Mouse (Mus musculus) skeletal muscle tissue, adult 2 months (tissue): ENCODE measurements around the gene Mettl26.

Experiments used
- DNase-seq: peaks from one replicate; pipeline ENCODE4 v3.0.0-alpha.2; 2012; ENCODE audit warnings: low read depth, low spot score

Gene Mettl26

DNA sequence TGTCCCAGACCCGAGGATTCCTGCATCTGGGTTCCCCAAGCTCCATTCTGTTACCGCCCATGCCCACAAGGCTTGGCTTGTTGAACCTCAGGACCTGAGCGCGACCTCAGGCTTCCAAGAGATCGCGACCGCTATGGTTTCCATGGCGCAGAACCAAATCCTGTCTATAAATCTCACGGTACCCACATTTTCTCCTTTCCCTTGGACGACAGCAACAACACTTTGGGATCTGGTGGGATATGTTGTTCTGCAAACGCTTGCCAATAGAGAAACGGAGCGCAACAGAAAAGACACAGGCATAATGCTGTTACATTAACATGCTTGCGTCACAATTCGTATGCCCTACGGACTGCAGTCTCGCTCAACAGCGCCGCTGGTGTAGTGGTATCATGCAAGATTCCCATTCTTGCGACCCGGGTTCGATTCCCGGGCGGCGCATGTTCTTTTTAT lies at the start of gene Mettl26:
Gene Mettl26, plus strand, starts transcription at position 354 of the 450 bp plus-strand sequence.
- DNase-seq, result peak; percentile 91

DNA sequence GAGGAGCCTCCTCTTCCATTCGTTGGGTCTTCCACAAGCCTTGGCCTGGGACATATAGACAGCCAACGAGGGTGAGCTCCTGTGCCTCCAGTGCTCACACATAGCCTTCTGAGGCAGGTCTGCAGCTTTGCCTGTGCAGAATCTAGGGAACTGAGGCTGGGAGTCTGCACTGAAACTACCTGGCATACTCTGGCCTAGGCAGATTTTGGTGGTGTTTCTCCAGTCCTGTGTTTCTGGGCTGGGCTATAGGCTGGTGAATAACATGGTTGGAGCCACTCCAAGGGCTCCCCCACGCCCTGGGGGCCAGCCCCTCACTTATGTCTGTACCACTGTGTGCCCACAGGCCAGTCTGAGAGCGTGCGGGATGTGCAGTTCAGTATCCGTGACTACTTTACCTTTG lies 49.6 kb upstream of the Mettl26 start:
- DNase-seq, result no peak

DNA sequence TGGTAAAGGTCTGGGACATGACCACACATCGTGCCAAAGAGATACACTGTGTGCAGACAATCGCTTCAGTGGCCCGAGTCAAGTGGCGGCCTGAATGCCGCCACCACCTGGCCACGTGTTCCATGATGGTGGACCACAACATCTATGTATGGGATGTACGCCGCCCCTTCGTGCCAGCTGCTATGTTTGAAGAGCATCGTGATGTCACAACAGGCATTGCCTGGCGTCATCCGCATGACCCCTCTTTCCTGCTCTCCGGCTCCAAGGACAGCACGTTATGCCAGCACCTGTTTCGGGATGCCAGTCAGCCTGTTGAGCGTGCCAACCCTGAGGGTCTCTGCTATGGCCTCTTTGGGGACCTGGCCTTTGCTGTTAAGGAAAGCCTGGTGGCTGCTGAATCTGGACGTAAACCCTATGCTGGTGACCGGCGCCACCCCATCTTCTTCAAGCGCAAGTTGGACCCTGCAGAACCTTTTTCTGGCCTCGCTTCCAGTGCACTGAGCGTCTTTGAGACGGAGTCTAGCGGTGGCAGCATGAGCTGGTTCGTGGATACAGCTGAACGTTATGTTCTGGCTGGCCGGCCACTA lies 48.8 kb upstream of the Mettl26 start:
- no peak for DNase-seq

GRCm38 (mm10) chr17:25827011-25827410 lies 47.9 kb upstream of the Mettl26 start:
- DNase-seq, result no peak

GRCm38 (mm10) chr17:25827546-25828222 lies 47.2 kb upstream of the Mettl26 start:
- DNase-seq, result no peak

DNA sequence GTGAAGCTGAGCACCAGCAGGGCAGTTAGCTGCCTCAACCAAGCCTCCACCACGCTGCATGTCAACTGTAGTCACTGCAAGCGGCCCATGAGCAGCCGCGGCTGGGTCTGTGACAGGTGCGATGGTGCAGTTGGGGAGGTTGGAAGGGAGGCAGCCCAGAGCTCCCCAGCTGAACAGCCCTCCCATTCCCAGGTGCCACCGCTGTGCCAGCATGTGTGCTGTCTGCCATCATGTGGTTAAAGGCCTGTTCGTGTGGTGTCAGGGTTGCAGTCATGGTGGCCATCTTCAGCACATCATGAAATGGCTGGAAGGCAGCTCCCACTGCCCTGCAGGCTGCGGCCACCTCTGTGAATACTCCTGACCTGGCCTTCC lies 46.7 kb upstream of the Mettl26 start:
- no peak for DNase-seq

- peak; percentile 75 for DNase-seq
Observed at GRCm38 (mm10) chr17:25828712-25829557, 45.9 kb upstream of the Mettl26 start, which contains the start of gene Jmjd8. Gene Jmjd8, plus strand, starts transcription at chr17:25828867.

GRCm38 (mm10) chr17:25829558-25830017 lies 45.3 kb upstream of the Mettl26 start:
- DNase-seq, result no peak

GRCm38 (mm10) chr17:25830200-25830753 lies 44.6 kb upstream of the Mettl26 start:
- DNase-seq, result no peak

DNA sequence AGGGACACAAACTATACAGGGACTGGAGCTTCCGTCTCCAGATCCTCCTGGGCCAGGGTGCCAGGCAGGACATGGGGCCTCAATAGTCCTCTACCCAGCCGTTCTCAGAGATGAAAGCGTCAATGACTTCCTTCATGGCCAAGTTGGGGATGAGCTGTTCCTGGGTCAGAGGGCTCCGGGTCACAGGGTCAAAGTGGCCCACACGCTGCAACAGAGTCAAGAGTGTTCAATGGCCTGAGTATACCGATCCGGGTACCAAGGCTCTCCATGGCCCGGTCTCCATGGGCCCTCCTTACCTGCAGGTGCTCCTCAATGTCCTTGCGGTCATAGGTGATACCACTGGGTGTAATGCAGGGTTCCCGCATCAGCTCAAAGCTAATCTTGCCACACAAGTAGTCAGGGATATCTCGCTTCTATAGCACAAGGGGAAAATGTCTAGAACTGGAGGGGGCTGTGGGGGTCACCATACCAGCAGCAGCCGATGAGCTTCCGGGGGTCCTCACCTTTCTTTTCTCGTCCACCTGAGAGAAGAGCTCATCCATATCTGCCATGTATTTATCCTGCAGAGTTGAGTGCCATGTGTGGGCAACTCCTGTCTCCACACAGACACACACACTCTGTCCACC lies 44.0 kb upstream of the Mettl26 start:
- no peak for DNase-seq

GRCm38 (mm10) chr17:25831451-25832281 lies 43.2 kb upstream of the Mettl26 start:
- DNase-seq, result no peak

DNA sequence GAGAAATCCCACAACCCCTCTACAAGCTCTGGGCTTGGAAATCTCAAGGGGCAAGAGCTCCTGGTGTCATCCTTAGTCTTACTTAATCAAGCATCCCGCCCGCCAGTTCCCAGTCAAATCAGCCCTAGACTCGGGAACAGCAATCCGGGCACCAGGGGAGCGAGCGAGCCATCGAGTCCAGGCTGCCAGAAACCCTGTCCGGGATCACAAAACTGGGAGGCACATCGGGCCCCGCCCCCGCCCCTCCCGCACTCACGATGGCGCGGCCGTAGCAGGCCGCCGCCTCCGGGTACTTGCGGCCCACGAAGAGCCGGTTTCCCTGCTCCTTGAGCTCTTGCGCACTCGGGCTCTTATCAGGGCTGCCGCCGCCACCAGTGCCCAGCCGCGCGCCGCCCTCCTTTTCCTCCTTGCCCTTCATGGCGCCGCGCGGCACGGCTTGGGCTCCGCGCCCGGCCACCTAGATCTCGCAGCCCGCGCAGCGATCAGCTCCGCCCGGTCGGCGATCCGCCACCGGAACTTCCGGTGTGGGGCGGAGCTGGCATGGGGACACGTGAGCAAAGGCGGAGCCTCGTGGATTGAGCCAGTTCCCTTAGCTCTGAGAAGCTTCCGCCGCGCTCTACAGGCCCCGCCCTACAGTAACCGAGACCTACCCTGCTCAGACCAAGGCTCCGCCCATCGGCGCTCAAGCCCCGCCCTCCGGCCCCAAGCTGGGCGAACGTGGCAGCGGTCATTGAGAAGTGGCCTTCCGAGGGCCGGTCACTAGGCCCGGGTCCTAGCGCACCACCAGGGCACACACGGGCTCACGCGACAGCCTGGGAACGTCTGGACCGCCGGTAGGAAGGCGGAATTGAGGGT lies 42.2 kb upstream of the Mettl26 start:
- peak; percentile 99 for DNase-seq

GRCm38 (mm10) chr17:25833291-25833663 lies 41.6 kb upstream of the Mettl26 start, which contains the start of gene Stub1:
Gene Stub1, minus strand, starts transcription at chr17:25833404.
- DNase-seq, result peak; percentile 96

DNA sequence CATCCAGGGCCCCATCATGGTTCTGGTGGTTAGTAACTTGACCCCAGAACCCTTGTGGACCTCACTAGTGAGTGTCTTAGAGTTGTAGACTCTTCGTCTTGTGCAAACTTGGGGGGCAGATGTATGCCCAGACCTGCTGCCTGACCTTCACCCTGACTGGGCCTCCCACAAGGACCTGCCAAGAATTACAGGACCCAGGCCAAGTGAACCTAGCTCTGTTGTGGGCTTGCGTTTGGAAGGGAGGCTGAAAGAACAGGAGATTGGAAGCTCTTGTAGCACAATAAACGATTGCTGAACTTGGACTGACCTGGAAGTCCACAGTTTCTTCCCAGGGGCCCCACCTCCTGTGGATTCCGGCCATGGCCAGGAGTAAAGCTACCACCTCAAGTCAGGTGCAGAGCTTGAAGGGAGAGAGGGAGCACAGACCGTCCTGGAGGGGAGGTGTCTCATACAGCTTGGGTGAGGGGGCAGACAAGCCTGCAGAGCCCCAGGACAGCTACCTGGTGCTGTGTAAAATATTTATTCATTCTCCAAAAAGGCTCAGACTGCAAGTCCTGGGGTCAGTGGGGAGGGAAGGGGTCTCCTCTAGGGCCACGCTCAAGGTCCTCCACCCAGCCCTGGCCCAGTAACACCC lies 40.8 kb upstream of the Mettl26 start:
- DNase-seq, result no peak

GRCm38 (mm10) chr17:25834595-25835222 lies 40.2 kb upstream of the Mettl26 start:
- DNase-seq, result no peak

DNA sequence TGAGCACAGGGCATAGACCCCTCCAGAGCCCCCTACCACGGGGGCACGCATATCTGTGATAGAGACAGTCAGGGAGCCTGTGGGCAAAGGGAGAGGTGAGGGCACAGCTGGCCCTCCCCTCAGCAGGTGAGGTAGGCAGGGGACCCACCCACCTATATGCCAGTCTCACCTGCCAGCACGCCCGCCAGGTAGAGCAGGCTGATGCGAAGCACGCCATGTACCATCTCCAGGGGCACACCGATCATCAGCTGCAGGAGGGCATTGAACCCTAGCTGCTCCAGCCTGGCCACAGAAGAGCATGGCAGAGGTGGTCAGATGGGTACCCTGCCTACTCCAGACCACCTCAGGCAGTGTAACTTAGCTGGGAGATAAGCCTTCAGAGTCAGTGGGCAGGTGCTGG lies 39.6 kb upstream of the Mettl26 start:
- DNase-seq, result no peak

- no peak for DNase-seq
Observed at GRCm38 (mm10) chr17:25835816-25836215, 39.1 kb upstream of the Mettl26 start.

DNA sequence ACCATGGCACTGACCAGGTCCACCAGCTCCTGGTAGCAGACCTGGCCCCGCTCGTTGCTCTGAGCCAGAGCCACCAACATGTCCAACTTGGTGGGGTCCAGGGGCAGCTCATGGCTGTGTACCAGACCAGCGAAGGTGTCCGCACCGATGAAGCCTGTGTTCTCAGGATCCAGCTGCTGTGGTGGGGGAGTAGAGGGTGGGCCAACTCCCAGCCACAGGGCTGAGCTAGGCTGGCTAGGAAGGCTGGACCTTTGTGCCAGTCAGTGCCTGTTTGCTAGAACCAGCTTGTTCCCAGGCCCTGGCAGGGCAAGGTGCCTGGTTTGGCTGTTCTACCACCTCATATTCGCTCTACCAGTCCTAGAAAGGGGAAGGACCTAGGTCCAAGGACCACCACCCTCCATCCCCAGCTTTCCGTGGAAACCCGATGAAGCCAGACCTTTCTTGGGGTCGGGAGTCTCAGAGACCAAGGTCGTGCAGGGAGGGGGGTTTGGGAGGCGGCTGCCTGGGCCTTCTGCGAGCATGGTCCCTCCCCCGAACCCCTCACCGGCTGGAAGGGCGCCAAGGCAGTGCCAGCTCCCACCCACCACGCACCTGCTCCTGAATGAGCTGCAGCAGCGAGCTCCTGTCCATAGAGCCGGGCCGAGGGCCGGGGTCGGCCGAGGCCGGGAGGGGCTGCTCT lies 38.3 kb upstream of the Mettl26 start:
- DNase-seq, result no peak
